Comparison of ENCODE assay signal across 19 mouse cellular contexts in the genomic region with DNA sequence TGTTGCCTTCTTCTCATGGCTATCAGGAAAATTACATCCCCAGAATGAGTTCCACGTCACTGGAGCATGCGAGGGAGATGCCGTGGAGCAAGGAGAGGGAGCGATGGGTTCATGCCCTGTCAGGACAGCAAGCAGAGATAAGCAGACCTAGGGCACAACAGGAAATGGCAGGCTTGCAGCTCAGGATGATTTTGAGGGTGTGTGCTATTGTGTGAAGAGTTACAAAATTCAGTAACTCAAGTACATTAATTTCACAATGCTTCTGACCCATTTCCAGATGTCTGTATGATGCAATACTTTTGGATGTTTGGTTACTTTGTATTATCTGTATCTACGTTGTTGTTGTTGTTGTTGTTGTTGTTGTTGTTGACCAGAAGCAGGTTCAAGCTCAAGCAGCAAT. TPM values are rescaled to one million over a fixed set of nuclear protein-coding genes. Genes with fewer than 3 reads are reported as not detected.
DNase-seq lines count a peak whose midpoint lies in the region; ATAC-seq and TF ChIP-seq lines count a peak whose summit lies in the region.
"Had no signal": no experiment of that assay in that cellular context is flagged by ENCODE, and none has a peak within 500 bp of the region (broad histone marks: within the 10 kb centered on the region; RNA-seq: fewer than 3 reads in every experiment).

No protein-coding gene starts in this region.

- no peak overlapping the region for H3ac ChIP-seq in C2C12 (ENCODE audit: control insufficient read depth, insufficient read length, low read depth)

- no peaks in the 10 kb centered on the region for H3K36me3 ChIP-seq in C2C12 (ENCODE audit: control insufficient read depth, insufficient read depth)
- no peaks in the 10 kb centered on the region for H3K36me3 ChIP-seq in midbrain, embryonic 14.5 days (ENCODE audit: control insufficient read depth, insufficient read depth, low read length)
- H3K36me3 ChIP-seq: embryonic facial prominence, embryonic 10.5 days; heart, embryonic 12.5 days; hindbrain, embryonic 10.5 days; intestine, embryonic 15.5 days had no signal

- H3K4me1 ChIP-seq in midbrain, embryonic 14.5 days (ENCODE audit: control insufficient read depth, insufficient read depth, low read length), result no peaks in the 10 kb centered on the region

- H3K27ac ChIP-seq in midbrain, embryonic 14.5 days (replicated peaks; ENCODE audit: low read depth, low read length), result no peak overlapping the region
- H3K27ac ChIP-seq: embryonic facial prominence, embryonic 10.5 days; forebrain, embryonic 13.5 days; hindbrain, embryonic 10.5 days; hindbrain, embryonic 14.5 days; intestine, embryonic 15.5 days had no signal

- H3K79me3 ChIP-seq in C2C12 (ENCODE audit: low read depth), result no peaks in the 10 kb centered on the region

- H3K9me3 ChIP-seq in midbrain, embryonic 14.5 days (ENCODE audit: control insufficient read depth, low read length), result no peaks in the 10 kb centered on the region
- H3K9me3 ChIP-seq: embryonic facial prominence, embryonic 10.5 days; forebrain, embryonic 13.5 days; heart, embryonic 12.5 days; hindbrain, embryonic 10.5 days; intestine, embryonic 15.5 days had no signal

- DNase-seq in 3T3-L1 (ENCODE audit: low read depth, low spot score), result peak; percentile 49
- DNase-seq in midbrain, embryonic 14.5 days, result no peak
- DNase-seq in cerebellum, postnatal 14 days, result no peak
- no peak for DNase-seq in MN1 (ENCODE audit: low spot score)
- DNase-seq: adrenal gland, adult 8-10 months; adrenal gland, postnatal 36 days; B cell, adult 2 months; cerebellum, adult 11 months; cerebellum, adult 9-10 months; cerebellum, postnatal 36 days had no signal

- H3K79me2 ChIP-seq in C2C12 (ENCODE audit: control insufficient read depth, insufficient read depth), result no peaks in the 10 kb centered on the region

- no peak for TF ChIP-seq CTCF in C2C12 (IDR thresholded peaks at IDR 0.05; ENCODE audit: control insufficient read depth, insufficient read depth, insufficient read length)

- H3K4me2 ChIP-seq in midbrain, embryonic 14.5 days (ENCODE audit: low read length), result no peak overlapping the region
- H3K4me2 ChIP-seq: forebrain, embryonic 13.5 days; heart, embryonic 12.5 days; hindbrain, embryonic 14.5 days; intestine, embryonic 15.5 days had no signal

- no peak overlapping the region for H3K4me3 ChIP-seq in C2C12 (ENCODE audit: insufficient read depth, poor library complexity, severe bottlenecking)
- no peak overlapping the region for H3K4me3 ChIP-seq in midbrain, embryonic 14.5 days (replicated peaks; ENCODE audit: low read depth, low read length)
- H3K4me3 ChIP-seq: embryonic facial prominence, embryonic 10.5 days; forebrain, embryonic 13.5 days; heart, embryonic 12.5 days; hindbrain, embryonic 10.5 days; intestine, embryonic 15.5 days had no signal

- peak; percentile 91 for ATAC-seq in granulocyte monocyte progenitor cell, adult 5-6 weeks (replicated peaks; ENCODE audit: poor library complexity, severe bottlenecking)
- ATAC-seq in megakaryocyte-erythroid progenitor cell, adult 5-6 weeks (replicated peaks; ENCODE audit: low FRiP score, low TSS enrichment, poor library complexity, severe bottlenecking), result peak; percentile 80
- ATAC-seq in midbrain, embryonic 14.5 days (ENCODE audit: low FRiP score, low TSS enrichment), result no peak
- ATAC-seq: forebrain, embryonic 13.5 days; intestine, embryonic 15.5 days had no signal

- H3K27me3 ChIP-seq in C2C12 (ENCODE audit: control insufficient read depth, insufficient read depth, insufficient read length), result no peaks in the 10 kb centered on the region
- H3K27me3 ChIP-seq in midbrain, embryonic 14.5 days (ENCODE audit: control insufficient read depth, insufficient read depth, low read length), result no peaks in the 10 kb centered on the region
- H3K27me3 ChIP-seq: forebrain, embryonic 13.5 days; heart, embryonic 12.5 days; intestine, embryonic 15.5 days had no signal

- H3K9ac ChIP-seq in midbrain, embryonic 14.5 days (replicated peaks; ENCODE audit: low read length), result no peak overlapping the region
- H3K9ac ChIP-seq: forebrain, embryonic 13.5 days; heart, embryonic 12.5 days; hindbrain, embryonic 14.5 days; intestine, embryonic 15.5 days had no signal

- 89% methylated on average over 5 of the region's 5 CpGs for WGBS in midbrain, embryonic 14.5 days

TF ChIP-seq in C2C12, 6 proteins besides CTCF, POLR2A, EP300 and RAD21:
- TF ChIP-seq USF1 (IDR thresholded peaks at IDR 0.05; ENCODE audit: low read depth) (no peak), CEBPB (IDR thresholded peaks at IDR 0.05; ENCODE audit: low read depth) (peak; percentile 73), FOSL1 (IDR thresholded peaks at IDR 0.05; ENCODE audit: insufficient read depth, low read length, poor library complexity, severe bottlenecking) (no peak)

RNA-seq across cellular contexts. Expression of a gene that starts 22.5 kb away (rescaled TPM):
- polyA plus RNA-seq in C2C12 (2012; fragmentation: generic; extraction: Trizol), result 33.1 TPM
- total RNA-seq in granulocyte monocyte progenitor cell, adult 5-6 weeks (2014; fragmentation: Nextera tagmentation), result 32.9 and 48.6 TPM in 2 replicates
- 46.9 and 59.7 TPM in 2 replicates for total RNA-seq in granulocyte monocyte progenitor cell, adult 5-6 weeks (2017)
- total RNA-seq in megakaryocyte-erythroid progenitor cell, adult 5-6 weeks (2014; fragmentation: Nextera tagmentation), result 20.3 and 21.2 TPM in 2 replicates
- total RNA-seq in megakaryocyte-erythroid progenitor cell, adult 5-6 weeks (2017), result 30.4 and 45.3 TPM in 2 replicates
- 15.9 and 21.6 TPM in 2 replicates for polyA plus RNA-seq in midbrain, embryonic 14.5 days (2014; fragmentation: Nextera tagmentation; extraction: Ambion mirVana)
